Mouse (Mus musculus) liver, postnatal 0 days (tissue): Measurements from ENCODE around the gene Scn1a.

Experiments used
- CTCF ChIP-seq: sonication (generic); IDR thresholded peaks from 2 replicates; pipeline ENCODE4 v1.5.1; 2016; ENCODE audit warnings: antibody characterized with exemption, low read depth
- EP300 ChIP-seq: IDR thresholded peaks from 2 replicates; pipeline ENCODE4 v1.6.1; 2016; ENCODE audit warnings: antibody characterized with exemption, low read depth, mild to moderate bottlenecking

GRCm38 (mm10) chr2:66346181-66346580 is 94.5 kb downstream of the Scn1a start:
- TF ChIP-seq CTCF (no peak), EP300 (no peak)
